Mouse (Mus musculus) heart, postnatal 0 days (tissue): ENCODE results near the gene Neurod2.

Source experiments
- CTCF ChIP-seq: IDR thresholded peaks from 2 replicates; pipeline ENCODE4 v1.5.1; 2016; ENCODE audit warnings: antibody characterized with exemption, control low read depth, low read depth
- EP300 ChIP-seq: IDR thresholded peaks from 2 replicates; pipeline ENCODE4 v1.6.1; 2016; ENCODE audit warnings: antibody characterized with exemption, low read depth

- TF ChIP-seq CTCF = no peak
- no peak for TF ChIP-seq EP300
Measured at GRCm38 (mm10) chr11:98364410-98364809, 35.0 kb upstream of the Neurod2 start.
